Mouse (Mus musculus) bone marrow macrophage, adult 2 months (primary cell): ENCODE measurements at regions not wholly inside any gene's neighbourhood (a gene's known extent, or its start where the extent isn't known, plus 50 kb on each side); places are given as distances from the start of the nearest gene placed in this dataset.
"Not testable (repeated sequence)": the region's sequence is repeated elsewhere in the genome, so short reads cannot be mapped to it uniquely, and the experiment has no call there.

Experiments
- H3K27ac ChIP-seq: 2 replicates; pipeline ENCODE4 v1.5.1; 2012; ENCODE audit warnings: low read depth, low read length; ENCODE audit not compliant: insufficient read depth
- H3K4me1 ChIP-seq: 2 replicates; pipeline ENCODE4 v1.6.1; 2012; ENCODE audit warnings: low read length; ENCODE audit not compliant: control insufficient read depth, insufficient read depth
- H3K4me3 ChIP-seq: 2 replicates; pipeline ENCODE4 v1.5.1; 2012; ENCODE audit warnings: mild to moderate bottlenecking, low read length, moderate library complexity; ENCODE audit not compliant: insufficient read depth
- CTCF ChIP-seq: IDR thresholded peaks from 2 replicates; pipeline ENCODE4 v1.5.1; 2012; ENCODE audit warnings: low read depth, mild to moderate bottlenecking, low read length, moderate library complexity
- POLR2A ChIP-seq: IDR thresholded peaks from 2 replicates; pipeline ENCODE4 v1.6.1; 2012; ENCODE audit warnings: mild to moderate bottlenecking, low read depth, low read length, borderline replicate concordance

GRCm38 (mm10) chr8:24386462-24386861 lies 339.2 kb downstream of the Adam3 start:
- Histone ChIP-seq H3K4me3 (no peak overlapping the region), H3K4me1 (no peaks in the 10 kb centered on the region), H3K27ac (no peak overlapping the region)
- TF ChIP-seq POLR2A (no peak), CTCF (peak; percentile 88)

- no peak overlapping the region for H3K4me3 ChIP-seq
Measured at GRCm38 (mm10) chr8:24383963-24384435, 341.7 kb downstream of the Adam3 start.

GRCm38 (mm10) chr8:24383130-24383962 lies 342.3 kb downstream of the Adam3 start:
- TF ChIP-seq POLR2A (no peak), CTCF (no peak)
- Histone ChIP-seq H3K4me3 (no peak overlapping the region), H3K4me1 (no peaks in the 10 kb centered on the region), H3K27ac (no peak overlapping the region)

More at GRCm38 (mm10) chr8:24383963-24384435, 341.7 kb downstream of the Adam3 start:
- H3K27ac ChIP-seq, result no peak overlapping the region
- TF ChIP-seq CTCF (no peak), POLR2A (no peak)
- no peaks in the 10 kb centered on the region for H3K4me1 ChIP-seq

GRCm38 (mm10) chr8:24381666-24382253 lies 343.9 kb downstream of the Adam3 start:
- no peaks in the 10 kb centered on the region for H3K4me1 ChIP-seq
- no peak overlapping the region for H3K27ac ChIP-seq
- TF ChIP-seq POLR2A (no peak), CTCF (no peak)
- no peak overlapping the region for H3K4me3 ChIP-seq

- Histone ChIP-seq H3K4me3 (no peak overlapping the region), H3K4me1 (no peaks in the 10 kb centered on the region), H3K27ac (no peak overlapping the region)
- TF ChIP-seq POLR2A (no peak), CTCF (no peak)
Measured at GRCm38 (mm10) chr8:24378070-24378469, 347.6 kb downstream of the Adam3 start.

GRCm38 (mm10) chr8:24376846-24377245 lies 348.8 kb downstream of the Adam3 start:
- not testable (repeated sequence) for H3K27ac ChIP-seq, H3K4me3 ChIP-seq, H3K4me1 ChIP-seq

- H3K4me1 ChIP-seq, result no peaks in the 10 kb centered on the region
- H3K4me3 ChIP-seq, result no peak overlapping the region
- TF ChIP-seq POLR2A, result no peak
- no peak for TF ChIP-seq CTCF
- no peak overlapping the region for H3K27ac ChIP-seq
Measured at GRCm38 (mm10) chr8:24374503-24374902, 351.1 kb downstream of the Adam3 start.

GRCm38 (mm10) chr8:24372068-24372467 lies 353.6 kb downstream of the Adam3 start:
- TF ChIP-seq CTCF (no peak), POLR2A (no peak)
- Histone ChIP-seq H3K4me1 (peaks cover 5% of the 10 kb centered on the region), H3K27ac (no peak overlapping the region), H3K4me3 (no peak overlapping the region)

- Histone ChIP-seq H3K27ac (0 out of 2 replicates have a peak overlapping the region, but pooled peaks have one; percentile 1), H3K4me1 (peaks cover 5% of the 10 kb centered on the region), H3K4me3 (no peak overlapping the region)
- TF ChIP-seq CTCF (no peak), POLR2A (no peak)
Measured at GRCm38 (mm10) chr8:24366000-24366399, 359.7 kb downstream of the Adam3 start.

GRCm38 (mm10) chr8:24364685-24365084 lies 361.0 kb downstream of the Adam3 start:
- no peak overlapping the region for H3K4me3 ChIP-seq
- peaks cover 5% of the 10 kb centered on the region for H3K4me1 ChIP-seq
- no peak overlapping the region for H3K27ac ChIP-seq
- TF ChIP-seq CTCF, result no peak
- TF ChIP-seq POLR2A, result no peak
